Mouse (Mus musculus) erythroblast, embryonic 14.5 days (primary cell): Measurements from ENCODE around the gene Upp2. TPM values are rescaled to one million over a fixed set of nuclear protein-coding genes. Genes with fewer than 3 reads are reported as not detected.

Experiments
- H3K27me3 ChIP-seq: 2 replicates; pipeline ENCODE4 v1.6.1; 2012; ENCODE audit warnings: inconsistent platforms; ENCODE audit not compliant: control insufficient read depth
- H3K36me3 ChIP-seq: 2 replicates; pipeline ENCODE4 v1.6.1; 2012; ENCODE audit warnings: mild to moderate bottlenecking, inconsistent platforms; ENCODE audit not compliant: control insufficient read depth
- H3K4me1 ChIP-seq: 2 replicates; pipeline ENCODE4 v1.6.1; 2012; ENCODE audit warnings: inconsistent platforms; ENCODE audit not compliant: control insufficient read depth
- H3K4me3 ChIP-seq: replicated peaks from 2 replicates; pipeline ENCODE3; 2012; ENCODE audit warnings: moderate library complexity, mild to moderate bottlenecking, inconsistent platforms
- H3K9me3 ChIP-seq: 2 replicates; pipeline ENCODE4 v1.6.1; 2012; ENCODE audit warnings: low read length, inconsistent platforms, mixed read lengths; ENCODE audit not compliant: control insufficient read depth
- GATA1 ChIP-seq: IDR thresholded peaks from 2 replicates; pipeline ENCODE4 v1.6.1; 2012; ENCODE audit warnings: low read length, inconsistent platforms, mixed read lengths
- TAL1 ChIP-seq: IDR thresholded peaks from 3 replicates; pipeline ENCODE4 v1.6.1; 2012; ENCODE audit warnings: low read length, inconsistent platforms, mixed read lengths
- polyA plus RNA-seq: library from polyadenylated mRNA; stranded (reverse); fragments of >175 nt; gene quantifications from 2 replicates; pipeline ENCODE4 v1.2.3, GENCODE M21; 2012

Upp2 gene
- polyA plus RNA-seq, 1 experiment, result not detected

DNA sequence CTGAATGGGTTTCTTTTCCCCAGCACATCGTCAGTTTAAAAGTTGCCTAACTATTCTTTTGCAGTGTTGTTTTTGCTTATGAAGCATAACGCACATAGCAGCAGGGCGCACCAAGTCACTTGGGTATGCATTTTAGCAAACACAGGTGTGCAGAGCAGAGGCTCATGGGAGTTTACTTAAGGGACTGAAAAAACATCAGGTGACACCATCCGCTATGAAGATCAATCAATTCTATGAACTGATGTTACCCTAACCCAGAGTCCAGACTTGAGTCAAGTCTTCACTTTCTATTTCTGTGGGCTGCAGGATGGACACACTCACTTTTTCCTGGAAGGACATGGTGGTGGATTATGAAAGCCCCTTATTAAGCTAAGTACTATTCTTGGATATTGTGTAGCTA, 174.9 kb downstream of the Upp2 start:
- no peak for TF ChIP-seq GATA1
- TF ChIP-seq TAL1, result no peak

DNA sequence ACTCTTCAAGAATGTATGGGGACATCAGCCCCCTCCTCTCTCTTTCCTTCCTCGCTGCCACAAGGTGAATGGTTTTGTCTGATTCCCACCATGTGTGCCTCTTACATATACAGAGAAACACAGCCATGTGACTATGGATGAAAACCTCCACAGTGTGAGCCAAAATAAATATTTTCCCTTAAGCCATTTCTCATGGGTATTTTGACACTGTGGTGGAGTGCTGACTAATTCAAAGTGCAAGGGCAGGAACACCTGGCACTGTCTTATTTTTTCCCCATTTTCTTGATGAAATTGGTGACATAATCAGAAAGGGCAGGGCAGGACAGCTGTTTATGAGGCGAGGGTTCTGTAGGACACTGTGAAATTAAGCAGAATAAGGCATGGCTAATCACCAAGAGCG, 176.3 kb downstream of the Upp2 start:
- TF ChIP-seq GATA1, result no peak
- TF ChIP-seq TAL1, result no peak
- H3K9me3 ChIP-seq, result peaks cover 2% of the 10 kb centered on the region; the same call in 1 of the 2 replicates
- no peaks in the 10 kb centered on the region for H3K27me3 ChIP-seq
- no peaks in the 10 kb centered on the region for H3K4me1 ChIP-seq
- H3K4me3 ChIP-seq, result no peak overlapping the region
- no peaks in the 10 kb centered on the region for H3K36me3 ChIP-seq

More for the DNA sequence above, 174.9 kb downstream of the Upp2 start:
- no peaks in the 10 kb centered on the region for H3K4me1 ChIP-seq
- no peaks in the 10 kb centered on the region for H3K36me3 ChIP-seq
- H3K27me3 ChIP-seq, result no peaks in the 10 kb centered on the region
- peaks cover 2% of the 10 kb centered on the region; the same call in 1 of the 2 replicates for H3K9me3 ChIP-seq
- H3K4me3 ChIP-seq, result no peak overlapping the region

DNA sequence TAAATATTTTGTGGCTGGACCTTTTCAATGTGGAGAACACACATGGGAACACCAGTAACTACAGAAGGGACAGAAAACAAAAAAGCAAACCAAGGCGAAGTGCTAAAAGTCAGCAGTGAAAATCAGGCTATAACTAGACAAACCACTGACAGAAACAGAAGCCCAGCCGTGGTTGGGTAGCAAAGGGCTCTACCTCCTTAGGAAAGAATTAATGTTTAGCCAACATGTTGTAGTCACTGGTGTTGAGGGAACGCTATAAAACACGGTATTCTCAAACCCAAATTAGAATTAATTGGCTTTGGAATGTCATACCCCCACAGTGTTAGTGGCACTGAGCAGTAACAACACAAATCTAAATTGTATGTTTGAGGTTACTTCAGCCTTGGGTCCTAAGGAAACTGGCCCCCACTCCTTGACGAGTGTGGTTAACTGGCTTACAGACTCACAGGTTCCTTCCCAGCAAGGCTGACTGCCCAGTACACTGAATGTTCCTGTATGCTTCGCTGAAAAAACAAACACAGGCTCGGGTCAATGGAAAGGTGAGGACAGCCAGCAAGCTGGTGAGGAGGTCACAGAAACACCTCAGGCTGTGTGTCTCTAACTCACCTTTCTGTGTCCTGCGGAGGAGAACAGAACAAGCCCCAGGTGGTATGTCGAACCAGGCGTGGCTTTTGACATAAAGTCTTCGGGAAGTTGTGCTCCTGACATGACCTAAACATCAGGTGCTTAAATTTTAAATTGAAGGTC, 180.6 kb downstream of the Upp2 start:
- Histone ChIP-seq H3K27me3 (no peaks in the 10 kb centered on the region), H3K9me3 (0 out of 2 replicates have a peak, but pooled peaks cover 2% of the 10 kb centered on the region), H3K4me1 (no peaks in the 10 kb centered on the region), H3K4me3 (no peak overlapping the region), H3K36me3 (no peaks in the 10 kb centered on the region)
- TF ChIP-seq GATA1, result no peak

DNA sequence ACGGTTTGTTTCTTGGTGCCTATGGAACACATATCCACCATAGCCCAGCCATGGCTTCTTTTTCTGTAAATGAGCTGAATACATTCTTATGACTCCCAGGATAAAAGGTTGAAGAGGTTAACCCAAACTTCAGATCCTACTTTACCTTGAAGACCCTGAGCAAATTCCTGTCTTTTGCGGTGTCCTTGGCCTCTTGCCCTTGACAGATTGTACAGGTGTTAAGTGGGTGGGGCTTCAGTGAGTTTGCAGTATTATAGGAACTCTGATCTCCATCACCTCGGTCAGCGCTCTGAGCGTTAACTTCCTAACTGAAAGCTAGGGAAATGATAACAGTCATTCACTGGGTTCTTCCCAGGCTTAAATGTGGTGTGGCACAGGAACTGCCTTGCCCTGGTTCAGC, 181.2 kb downstream of the Upp2 start:
- Histone ChIP-seq H3K4me1 (no peaks in the 10 kb centered on the region), H3K4me3 (no peak overlapping the region), H3K9me3 (0 out of 2 replicates have a peak, but pooled peaks cover 2% of the 10 kb centered on the region), H3K27me3 (no peaks in the 10 kb centered on the region), H3K36me3 (no peaks in the 10 kb centered on the region)
- TF ChIP-seq GATA1, result no peak

DNA sequence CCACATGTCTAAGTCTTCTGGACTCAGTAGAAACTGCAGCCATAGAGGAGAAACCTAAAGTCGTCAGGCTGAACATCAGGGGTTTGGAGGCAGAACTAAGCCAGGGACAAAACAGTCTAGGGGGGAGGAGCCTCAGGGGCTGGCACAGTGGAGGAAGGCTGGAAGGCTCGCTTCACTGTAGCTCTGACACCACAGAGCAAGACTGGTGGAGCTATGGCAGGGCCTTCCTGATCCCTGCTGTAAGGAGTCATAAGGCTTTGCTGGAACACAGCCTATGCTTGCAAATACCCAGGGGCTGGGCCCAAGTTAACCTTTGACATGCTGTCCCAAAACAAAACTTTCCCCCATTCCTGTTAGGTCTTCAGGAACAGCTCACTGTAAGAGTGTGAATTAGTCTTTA, 185.8 kb downstream of the Upp2 start:
- H3K27me3 ChIP-seq, result no peaks in the 10 kb centered on the region
- 0 out of 2 replicates have a peak, but pooled peaks cover 2% of the 10 kb centered on the region for H3K9me3 ChIP-seq
- no peak overlapping the region for H3K4me3 ChIP-seq
- H3K4me1 ChIP-seq, result no peaks in the 10 kb centered on the region
- no peaks in the 10 kb centered on the region for H3K36me3 ChIP-seq
- no peak for TF ChIP-seq GATA1
- no peak for TF ChIP-seq TAL1

DNA sequence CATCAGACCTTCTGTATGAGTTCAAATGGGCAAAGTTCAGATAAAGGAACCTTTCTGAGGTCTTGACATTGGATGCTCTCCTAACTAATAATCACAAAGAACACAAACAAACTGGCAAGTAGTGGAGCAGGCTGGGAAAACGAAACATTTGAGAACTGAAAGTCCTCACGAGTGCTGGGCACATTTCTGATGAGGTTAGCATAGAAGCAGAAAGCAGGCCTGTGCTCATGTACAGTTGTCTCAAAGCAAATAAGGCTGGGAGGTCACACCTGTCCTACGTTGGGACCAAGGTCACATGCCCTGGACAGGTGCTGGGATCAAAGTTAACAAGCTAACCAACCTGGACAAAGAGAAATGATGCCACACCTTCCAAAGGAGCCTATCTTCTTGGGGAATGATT, 187.6 kb downstream of the Upp2 start:
- Histone ChIP-seq H3K4me3 (no peak overlapping the region), H3K9me3 (0 out of 2 replicates have a peak, but pooled peaks cover 2% of the 10 kb centered on the region), H3K27me3 (no peaks in the 10 kb centered on the region), H3K4me1 (no peaks in the 10 kb centered on the region), H3K36me3 (no peaks in the 10 kb centered on the region)
- no peak for TF ChIP-seq TAL1
- no peak for TF ChIP-seq GATA1

DNA sequence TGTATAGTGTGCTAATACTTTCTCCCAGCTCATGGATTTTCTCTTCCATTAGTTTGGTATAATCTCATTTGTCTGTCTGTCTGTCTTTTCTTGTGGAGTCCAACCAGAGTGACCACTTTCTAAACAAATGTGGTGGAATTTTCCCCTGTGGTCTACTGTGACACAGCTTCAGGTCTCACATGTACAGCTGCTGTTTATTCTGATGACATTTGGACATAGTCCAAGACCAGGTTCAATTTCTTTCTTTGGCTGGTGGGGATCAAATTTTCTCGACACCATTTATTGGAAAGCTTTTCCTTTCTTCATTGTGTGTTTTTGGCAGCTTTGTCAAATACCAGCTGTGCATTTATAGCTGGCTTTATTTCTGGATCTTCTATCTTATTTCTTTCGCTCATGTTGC, 191.0 kb downstream of the Upp2 start:
- no peak for TF ChIP-seq GATA1
- TF ChIP-seq TAL1, result no peak
- Histone ChIP-seq H3K4me1 (no peaks in the 10 kb centered on the region), H3K9me3 (no peaks in the 10 kb centered on the region), H3K36me3 (no peaks in the 10 kb centered on the region), H3K4me3 (no peak overlapping the region), H3K27me3 (no peaks in the 10 kb centered on the region)

DNA sequence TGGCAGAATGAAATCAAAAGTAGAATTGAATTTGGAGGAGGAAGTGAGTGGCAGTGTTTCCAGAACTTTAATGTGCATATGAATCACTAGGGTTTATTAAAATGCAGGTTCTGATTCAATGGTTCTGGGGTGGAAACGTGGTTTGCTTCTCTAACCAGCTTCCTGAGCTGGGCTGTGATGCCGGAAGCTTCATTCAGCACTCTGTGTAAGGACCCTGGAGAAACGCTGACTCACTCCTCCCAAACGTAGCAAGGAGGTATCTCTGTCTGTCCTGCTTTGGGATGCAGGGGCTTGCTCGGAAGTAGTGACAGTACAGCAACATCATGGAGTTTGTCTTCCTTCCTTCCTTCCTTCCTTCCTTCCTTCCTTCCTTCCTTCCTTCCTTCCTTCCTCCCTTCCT, 192.6 kb downstream of the Upp2 start:
- no peaks in the 10 kb centered on the region for H3K36me3 ChIP-seq
- no peaks in the 10 kb centered on the region for H3K27me3 ChIP-seq
- H3K4me3 ChIP-seq, result no peak overlapping the region
- H3K9me3 ChIP-seq, result no peaks in the 10 kb centered on the region
- TF ChIP-seq GATA1 (no peak), TAL1 (no peak)
- H3K4me1 ChIP-seq, result no peaks in the 10 kb centered on the region

DNA sequence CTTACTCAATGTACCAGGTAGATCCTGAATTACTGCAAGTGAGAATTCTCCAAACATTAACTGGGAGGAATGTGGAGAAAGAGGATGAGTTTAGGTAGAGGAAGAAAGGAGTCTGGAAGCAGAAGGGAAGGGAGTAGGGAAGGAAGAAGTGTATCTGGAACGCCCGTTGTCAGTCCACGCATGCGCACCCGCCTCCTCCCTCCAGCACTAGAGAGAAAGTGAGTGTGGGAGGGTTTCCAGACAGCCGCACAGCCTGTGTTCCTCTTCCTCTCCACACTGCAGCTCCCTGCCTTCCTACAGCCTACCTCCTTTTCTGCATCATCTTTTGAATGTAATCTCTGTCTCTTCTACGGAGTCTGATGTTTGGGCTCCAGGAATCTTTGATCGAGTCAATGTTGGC, 198.0 kb downstream of the Upp2 start:
- Histone ChIP-seq H3K36me3 (no peaks in the 10 kb centered on the region), H3K4me1 (no peaks in the 10 kb centered on the region), H3K4me3 (no peak overlapping the region), H3K9me3 (no peaks in the 10 kb centered on the region), H3K27me3 (no peaks in the 10 kb centered on the region)
- TF ChIP-seq TAL1, result no peak
- no peak for TF ChIP-seq GATA1

DNA sequence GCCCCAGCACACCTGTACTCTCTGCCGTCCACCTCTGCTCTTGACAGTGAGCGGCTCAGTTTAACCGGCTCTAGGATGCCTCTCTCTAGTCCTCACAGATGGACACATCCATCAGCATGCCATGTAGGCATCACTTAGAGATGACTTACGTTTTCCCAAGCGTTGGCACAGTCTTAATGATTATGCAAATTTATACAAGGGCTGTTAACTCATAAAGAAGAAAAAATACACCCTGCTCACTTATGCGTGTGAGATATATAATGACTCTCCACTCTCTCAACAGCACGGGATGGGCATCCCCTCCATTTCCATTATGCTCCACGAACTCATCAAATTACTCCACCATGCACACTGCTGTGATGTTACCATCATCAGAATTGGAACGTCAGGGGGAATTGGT, 206.7 kb downstream of the Upp2 start:
- no peaks in the 10 kb centered on the region; the same call in 1 of the 2 replicates for H3K9me3 ChIP-seq
- no peaks in the 10 kb centered on the region for H3K36me3 ChIP-seq
- no peaks in the 10 kb centered on the region for H3K27me3 ChIP-seq
- no peaks in the 10 kb centered on the region for H3K4me1 ChIP-seq
- H3K4me3 ChIP-seq, result no peak overlapping the region
- TF ChIP-seq GATA1, result no peak
- no peak for TF ChIP-seq TAL1
